ENCODE assay signal across 8 mouse cellular contexts in the genomic region with DNA sequence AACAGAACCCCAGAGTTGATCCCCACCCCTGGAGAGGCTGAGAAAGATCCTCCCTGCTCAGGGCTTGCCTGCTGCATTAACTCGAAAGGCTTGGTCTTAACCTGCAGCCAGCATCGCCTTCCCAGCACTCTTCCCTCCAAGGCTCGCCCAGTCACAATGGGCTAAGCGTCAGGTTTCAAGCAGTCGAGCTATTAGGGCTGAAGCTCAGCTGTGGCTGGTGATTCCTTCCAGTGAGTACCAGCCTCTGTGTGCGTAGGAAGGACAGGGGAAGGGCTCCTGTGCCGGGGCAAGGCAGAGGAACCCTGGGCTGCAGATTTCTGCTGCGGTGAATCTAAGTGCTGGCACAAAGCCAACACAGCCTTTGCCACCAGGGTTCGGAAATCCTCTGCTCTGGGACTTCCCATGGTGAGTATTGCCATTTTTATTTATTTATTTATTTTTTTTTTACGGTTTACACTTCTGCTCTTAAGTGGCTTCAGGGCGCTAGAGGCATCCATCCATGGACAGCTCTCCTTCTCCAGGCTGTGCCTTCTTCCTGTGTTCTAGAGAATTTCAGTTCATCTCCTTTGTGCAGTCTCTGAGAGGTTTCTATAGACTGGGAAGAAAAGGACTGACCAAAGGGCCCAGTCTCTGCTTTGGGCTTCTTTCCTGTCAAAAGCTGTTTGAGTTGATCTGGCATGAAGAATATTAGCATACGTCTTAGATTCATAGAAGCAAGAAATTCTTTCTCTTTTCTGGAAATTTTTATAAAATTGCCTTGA.
DNase-seq lines count a peak whose midpoint lies in the region; ATAC-seq and TF ChIP-seq lines count a peak whose summit lies in the region.

No protein-coding gene starts in this region.

- no peaks in the 10 kb centered on the region; the same call in 1 of the 2 replicates for H3K36me3 ChIP-seq in liver, embryonic 11.5 days (ENCODE audit: control insufficient read depth, insufficient read depth, low read length)
- no peaks in the 10 kb centered on the region for H3K36me3 ChIP-seq in stomach, postnatal 0 days (ENCODE audit: control insufficient read depth, insufficient read depth, low read length)

- no peak overlapping the region; the same call in 1 of the 2 replicates for H3K4me3 ChIP-seq in liver, embryonic 11.5 days (ENCODE audit: low read depth, low read length)
- peak overlapping the region; percentile 6; the same call in 1 of the 2 replicates for H3K4me3 ChIP-seq in stomach, postnatal 0 days (ENCODE audit: low read depth, low read length)

- H3K4me1 ChIP-seq in liver, embryonic 11.5 days (replicated peaks; ENCODE audit: control insufficient read depth, insufficient read depth, low read length), result peaks cover 11% of the 10 kb centered on the region
- peaks cover 9% of the 10 kb centered on the region for H3K4me1 ChIP-seq in stomach, postnatal 0 days (replicated peaks; ENCODE audit: control insufficient read depth, insufficient read depth)

- TF ChIP-seq EP300 in stomach, postnatal 0 days (optimal IDR thresholded peaks at IDR 0.05), result no peak

- DNase-seq in lung, postnatal 4 days, result peak; percentile 28 to 36
- DNase-seq in lung, adult 18-20 months, result no peak
- peak; percentile 41 for DNase-seq in heart, postnatal 4 days
- no peak for DNase-seq in liver, embryonic 11.5 days (ENCODE audit: low spot score)
- DNase-seq in stomach, postnatal 0 days (ENCODE audit: low spot score), result peak; percentile 71
- no peak for DNase-seq in left cerebral cortex, adult 11 months (ENCODE audit: low spot score)
- DNase-seq in left cerebral cortex, adult 18-20 months (ENCODE audit: low spot score in 2 of 2), result no peak
- no peak for DNase-seq in right cerebral cortex, adult 18-20 months

- peak overlapping the region; percentile 36 for H3K4me2 ChIP-seq in liver, embryonic 11.5 days
- H3K4me2 ChIP-seq in stomach, postnatal 0 days (replicated peaks; ENCODE audit: low read depth), result peak overlapping the region; percentile 30

- H3K27me3 ChIP-seq in liver, embryonic 11.5 days (replicated peaks; ENCODE audit: control insufficient read depth, insufficient read depth, low read length), result no peaks in the 10 kb centered on the region; the same call in 1 of the 2 replicates
- no peaks in the 10 kb centered on the region for H3K27me3 ChIP-seq in stomach, postnatal 0 days (ENCODE audit: control insufficient read depth, insufficient read depth, low read length)

- no peaks in the 10 kb centered on the region for H3K9me3 ChIP-seq in liver, embryonic 11.5 days (ENCODE audit: control insufficient read depth, low read length)
- no peaks in the 10 kb centered on the region for H3K9me3 ChIP-seq in stomach, postnatal 0 days (ENCODE audit: control insufficient read depth, low read length)

- no peak overlapping the region for H3K9ac ChIP-seq in liver, embryonic 11.5 days (ENCODE audit: low read depth, low read length)
- H3K9ac ChIP-seq in stomach, postnatal 0 days (ENCODE audit: low read length), result no peak overlapping the region; the same call in 1 of the 2 replicates

- TF ChIP-seq CTCF in stomach, postnatal 0 days (IDR thresholded peaks at IDR 0.05; ENCODE audit: low read depth), result no peak

- H3K27ac ChIP-seq in liver, embryonic 11.5 days (ENCODE audit: low read depth, low read length), result peak overlapping the region; percentile 54; the same call in 1 of the 2 replicates
- H3K27ac ChIP-seq in stomach, postnatal 0 days (replicated peaks), result peak overlapping the region; percentile 70

- 29% methylated on average over 12 of the region's 12 CpGs for WGBS in liver, embryonic 11.5 days
- 17% methylated on average over 12 of the region's 12 CpGs for WGBS in stomach, postnatal 0 days

- no peak for ATAC-seq in liver, embryonic 11.5 days (replicated peaks; ENCODE audit: low FRiP score)
- ATAC-seq in stomach, postnatal 0 days (ENCODE audit: low FRiP score, low TSS enrichment), result peak; percentile 66

Comparison
In these comparisons a context has a peak if more than half of its experiments do, and no peak if none do; other contexts are left out.
1. DNase-seq: peak in lung, postnatal 4 days (2 of 2), heart, postnatal 4 days (single experiment) and stomach, postnatal 0 days (single experiment); none in lung, adult 18-20 months (0 of 2), liver, embryonic 11.5 days (single experiment), left cerebral cortex, adult 11 months (single experiment), left cerebral cortex, adult 18-20 months (0 of 2) and right cerebral cortex, adult 18-20 months (single experiment).